Mouse (Mus musculus): ENCODE measurements at regions not wholly inside any gene's neighbourhood (a gene's known extent, or its start where the extent isn't known, plus 50 kb on each side); places are given as distances from the start of the nearest gene placed in this dataset.
"Not testable (repeated sequence)": the region's sequence is repeated elsewhere in the genome, so short reads cannot be mapped to it uniquely, and the experiment has no call there.

DNA sequence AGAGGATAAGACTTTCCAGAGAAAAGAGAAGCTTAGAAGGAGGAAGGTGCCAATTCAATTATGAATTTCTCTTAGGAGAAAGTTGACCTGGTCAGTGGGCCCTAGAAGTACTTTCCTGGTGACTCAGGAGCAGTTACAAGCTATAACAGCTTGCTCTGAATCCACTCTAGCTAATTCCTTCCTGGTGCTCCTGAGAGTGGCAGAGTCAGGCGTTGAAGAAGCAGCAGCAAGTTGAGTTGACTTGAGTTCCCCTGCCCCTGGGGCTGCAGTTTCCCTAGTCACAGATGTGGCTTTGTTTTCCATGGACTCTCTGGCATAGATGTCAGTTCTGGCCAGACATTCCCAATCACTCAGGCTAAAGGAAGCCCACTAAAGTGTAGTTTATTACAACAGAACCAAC, 85.9 kb downstream of the Osr1 start:
- no peak for DNase-seq (ENCODE audit: low read depth, low spot score)

DNA sequence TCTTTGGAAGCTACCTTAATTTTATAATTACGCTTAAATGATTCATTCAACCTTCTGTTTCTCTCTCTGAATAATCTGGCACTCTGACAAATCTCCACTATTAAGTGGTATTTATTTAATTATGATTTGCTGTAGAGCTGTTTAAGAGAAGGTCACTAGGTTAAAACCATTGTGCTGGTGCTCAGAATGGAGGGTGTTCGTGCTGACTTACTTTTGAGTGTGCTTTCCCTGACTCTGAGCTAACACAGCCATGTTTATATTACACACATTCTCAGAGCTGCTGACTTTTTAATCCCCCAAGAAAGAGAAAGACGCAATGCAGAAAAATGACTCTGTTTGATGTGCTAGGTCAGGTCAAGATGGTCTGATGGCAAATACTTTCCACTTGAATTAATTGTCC, 86.4 kb downstream of the Osr1 start:
- no peak for DNase-seq (ENCODE audit: low read depth, low spot score)

DNA sequence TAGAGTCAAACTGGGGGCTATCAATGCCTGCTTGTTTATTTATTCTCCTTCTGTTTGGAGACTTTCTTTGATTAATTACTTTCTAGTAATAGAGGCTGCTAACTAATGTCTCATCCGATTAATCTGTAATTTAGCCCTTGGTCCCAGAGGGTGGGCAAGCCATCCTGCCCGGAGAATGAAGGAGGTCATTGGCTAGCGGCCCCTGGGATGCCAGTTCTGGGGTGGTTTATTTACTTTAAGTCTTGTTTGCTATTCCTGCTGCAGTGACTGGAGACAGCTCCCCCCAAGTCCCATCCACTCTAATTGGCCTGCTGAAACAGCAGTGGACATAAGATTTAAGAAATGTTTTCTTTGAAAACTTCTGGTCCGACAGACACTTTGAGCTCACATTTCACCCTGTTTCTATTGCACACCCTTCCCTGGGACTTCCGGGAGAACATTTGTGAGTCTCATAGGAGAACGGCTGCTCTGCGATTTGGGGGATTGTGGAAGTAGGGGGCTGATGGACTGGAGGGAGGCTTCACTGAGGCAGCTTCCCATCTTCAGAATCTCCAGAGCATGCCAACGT, 87.4 kb downstream of the Osr1 start:
- no peak for DNase-seq (ENCODE audit: low read depth, low spot score)

DNA sequence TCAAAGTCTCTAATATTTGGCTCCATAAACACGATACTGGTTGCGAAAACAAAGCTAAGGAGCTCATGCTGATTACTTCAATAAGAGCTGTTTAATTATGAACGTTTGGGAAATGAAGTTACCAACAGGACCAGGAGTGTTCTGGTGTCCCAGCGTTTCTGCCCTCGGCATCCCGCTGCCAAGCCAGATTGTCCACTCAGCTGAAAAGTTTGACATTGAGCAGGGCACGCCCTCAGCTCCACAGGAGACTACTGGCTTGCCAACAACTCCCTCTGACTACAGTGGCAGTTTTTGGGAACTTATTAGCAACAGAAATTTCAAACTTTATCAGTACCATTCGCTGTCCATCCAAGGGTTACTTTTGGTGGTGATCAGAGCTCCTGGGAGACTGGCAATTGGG, 87.9 kb downstream of the Osr1 start:
- DNase-seq (ENCODE audit: low read depth, low spot score), result peak; percentile 7

DNA sequence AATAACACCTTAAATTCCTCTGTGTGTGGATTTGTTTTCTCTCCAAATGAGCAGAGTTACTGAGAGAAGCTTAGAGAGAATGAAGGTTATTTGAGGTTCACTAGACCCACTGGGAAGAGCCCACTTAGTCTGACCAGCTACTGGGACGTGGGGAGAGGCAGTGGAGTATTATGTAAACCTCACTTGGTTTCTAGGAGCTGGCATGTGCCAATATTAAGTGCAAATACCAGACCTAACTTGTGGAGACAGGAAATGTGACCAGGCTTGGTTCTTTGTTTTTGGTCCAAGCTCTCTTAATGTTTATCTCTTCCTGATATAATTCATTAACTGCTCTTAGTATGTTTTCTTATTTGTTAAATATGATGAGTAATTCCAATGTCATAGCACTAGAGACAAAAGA, 90.4 kb downstream of the Osr1 start:
- no peak for DNase-seq (ENCODE audit: low read depth, low spot score)

DNA sequence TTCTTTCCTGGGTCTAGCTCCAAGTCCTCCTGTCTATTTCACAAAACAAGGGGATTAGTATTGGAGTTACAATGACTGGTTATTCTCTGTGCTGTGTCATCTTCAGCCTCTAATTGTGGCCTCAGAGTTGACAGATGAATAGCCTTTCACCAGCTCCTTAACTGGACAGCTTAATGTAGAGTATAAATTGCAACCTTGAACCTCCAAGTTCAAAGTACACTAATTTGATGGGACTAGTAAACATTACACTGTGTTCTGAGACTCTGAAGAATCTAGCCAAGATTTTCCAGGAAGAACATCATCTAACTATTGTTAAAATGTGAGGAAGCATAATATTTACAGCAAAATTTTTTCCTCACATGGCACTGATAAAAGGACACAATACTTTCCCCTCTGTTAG, 118.9 kb downstream of the Osr1 start:
- no peak for DNase-seq (ENCODE audit: low read depth, low spot score)

DNA sequence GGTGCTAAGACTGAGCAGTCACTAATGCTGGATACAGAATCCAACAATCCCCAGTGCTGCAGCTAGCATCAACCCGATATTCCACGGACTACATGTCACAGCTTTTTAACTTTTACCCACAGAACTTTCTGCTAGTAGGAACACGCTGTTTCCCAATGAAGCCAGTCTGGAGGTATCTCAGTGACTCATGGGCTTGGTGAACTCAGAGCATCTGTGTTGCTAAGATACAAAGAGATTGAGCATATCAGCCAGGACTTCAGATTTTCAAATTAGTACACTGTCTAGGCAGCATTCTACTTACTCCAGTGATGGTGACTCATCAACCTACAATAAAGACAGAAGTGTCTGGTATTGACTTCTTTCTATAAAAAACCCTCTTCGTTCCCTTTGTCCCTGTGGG, 119.6 kb downstream of the Osr1 start:
- DNase-seq (ENCODE audit: low read depth, low spot score), result peak; percentile 83

DNA sequence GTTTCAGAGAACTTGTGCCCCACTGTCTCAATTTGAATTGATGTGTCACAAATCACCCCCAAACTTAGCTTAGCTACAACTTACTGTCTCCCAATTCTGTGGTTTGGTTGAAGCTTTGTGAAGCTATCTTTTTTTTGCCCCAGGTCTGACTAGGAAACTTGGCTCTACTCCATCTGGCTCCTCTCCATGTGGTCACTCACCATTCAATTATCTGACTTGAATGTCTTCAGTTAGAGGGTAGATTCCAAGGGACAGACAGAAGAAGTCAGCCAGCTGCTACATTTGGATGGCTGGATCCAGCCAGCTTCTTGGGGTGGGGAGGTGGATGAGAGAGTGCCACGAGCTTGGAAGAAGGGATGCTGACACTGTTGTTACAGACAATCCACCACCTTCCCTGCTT, 163.0 kb downstream of the Osr1 start:
- DNase-seq (ENCODE audit: low read depth, low spot score), result no peak

DNA sequence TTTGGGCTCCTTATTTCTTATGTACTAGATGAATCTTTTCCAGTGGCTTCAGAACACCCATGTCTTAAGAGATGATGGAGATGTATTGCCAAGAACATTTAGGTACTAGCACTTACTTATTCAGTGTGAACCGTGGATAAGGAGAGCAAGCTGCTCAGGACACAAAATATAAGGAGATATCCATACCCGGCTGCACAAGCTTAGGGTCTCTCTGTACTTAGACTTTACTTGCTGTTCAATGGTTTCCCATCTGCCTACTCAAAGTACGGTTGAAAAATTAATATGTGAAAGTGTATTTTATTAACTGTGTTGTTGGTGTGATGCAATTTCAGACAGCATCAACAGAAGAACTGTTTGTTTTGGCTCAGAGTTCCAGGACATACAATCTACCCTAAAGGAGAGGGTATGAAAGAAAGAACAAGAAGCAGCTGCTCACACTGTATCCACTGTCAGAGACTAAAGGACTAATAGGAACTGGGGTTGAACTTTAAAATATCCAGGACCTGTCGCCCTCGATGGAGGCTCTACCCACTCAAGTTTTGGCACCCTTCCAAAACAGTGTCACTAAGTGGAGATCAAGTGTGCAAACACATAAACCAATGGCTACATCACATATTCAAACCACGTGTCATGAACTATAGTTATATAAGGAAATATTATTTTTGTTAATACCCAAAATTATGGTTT, 174.9 kb downstream of the Osr1 start:
- DNase-seq (ENCODE audit: low read depth, low spot score), result no peak

DNA sequence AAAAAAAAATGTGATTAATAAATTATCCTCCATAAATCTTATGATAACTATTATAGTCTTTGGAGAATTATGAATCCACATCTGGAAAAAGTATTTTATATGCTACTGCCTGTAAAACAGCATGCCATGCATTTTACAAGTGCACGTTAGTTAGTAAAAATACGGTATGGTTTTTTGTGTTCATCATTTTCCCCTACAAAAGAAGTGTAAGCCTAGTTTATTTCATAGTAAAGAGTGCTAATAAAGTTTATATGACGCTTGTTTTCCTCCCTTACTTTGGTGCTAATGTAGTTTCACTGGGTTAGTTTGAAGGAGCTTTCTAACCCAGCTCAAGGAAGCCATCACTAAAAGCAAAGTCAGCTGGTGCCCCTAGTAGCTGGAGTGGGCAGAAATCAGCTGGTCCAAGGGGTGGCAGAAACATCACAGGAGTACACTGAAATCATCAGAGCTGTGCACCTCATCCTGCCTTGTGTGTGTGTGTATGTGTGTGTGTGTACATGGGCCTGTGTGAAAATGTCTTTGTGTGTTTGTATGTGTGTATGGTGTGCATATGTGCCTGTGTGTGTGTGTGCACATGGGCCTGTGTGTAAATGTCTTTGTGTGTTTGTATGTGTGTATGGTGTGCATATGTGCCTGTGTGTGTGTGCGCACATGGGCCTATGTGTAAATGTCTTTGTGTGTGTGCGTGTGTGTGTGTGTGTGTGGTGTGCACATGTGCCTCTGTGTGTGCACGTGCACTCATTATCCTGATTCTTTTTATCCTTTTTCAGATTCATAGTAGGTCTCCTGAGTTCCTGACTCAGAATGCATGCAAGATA, 181.6 kb downstream of the Osr1 start:
- no peak for DNase-seq (ENCODE audit: low read depth, low spot score)

DNA sequence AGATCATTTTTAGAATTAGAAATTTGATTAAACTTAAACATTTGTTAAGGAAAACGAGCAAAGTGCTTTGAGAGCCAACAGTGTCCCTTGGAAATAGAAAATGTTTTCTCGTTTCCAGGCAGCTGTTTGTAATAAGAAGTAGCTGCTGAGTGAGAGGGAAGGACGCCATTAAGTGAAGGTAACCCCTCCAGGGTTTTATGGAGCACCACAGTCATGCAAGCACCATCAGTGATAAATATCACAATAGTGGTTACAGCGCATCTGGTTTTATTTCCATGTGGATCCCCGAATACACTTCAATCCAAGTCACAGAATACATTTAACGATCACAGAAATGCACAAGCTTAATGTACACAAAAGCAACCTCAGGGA, 182.1 kb downstream of the Osr1 start:
- DNase-seq (ENCODE audit: low read depth, low spot score), result no peak

DNA sequence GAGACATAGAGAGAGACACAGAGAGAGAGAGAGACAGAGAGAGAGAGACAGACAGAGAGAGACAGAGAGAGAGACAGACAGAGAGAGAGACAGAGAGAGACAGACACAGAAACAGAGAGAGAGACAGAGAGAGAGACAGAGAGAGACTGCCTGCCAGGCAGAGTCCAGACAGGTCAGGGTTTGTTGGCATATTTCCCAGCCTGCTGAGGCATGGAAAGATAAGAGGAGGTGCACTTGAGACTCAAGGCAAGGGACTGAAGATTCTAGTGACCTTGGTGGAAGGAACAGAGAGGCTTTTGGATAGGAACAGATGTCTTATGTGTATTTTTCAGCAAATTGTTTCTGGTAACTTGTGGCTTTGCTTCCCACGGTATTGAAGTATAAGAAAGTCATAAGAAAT, 186.5 kb downstream of the Osr1 start:
- DNase-seq (ENCODE audit: low read depth, low spot score), result no peak

DNA sequence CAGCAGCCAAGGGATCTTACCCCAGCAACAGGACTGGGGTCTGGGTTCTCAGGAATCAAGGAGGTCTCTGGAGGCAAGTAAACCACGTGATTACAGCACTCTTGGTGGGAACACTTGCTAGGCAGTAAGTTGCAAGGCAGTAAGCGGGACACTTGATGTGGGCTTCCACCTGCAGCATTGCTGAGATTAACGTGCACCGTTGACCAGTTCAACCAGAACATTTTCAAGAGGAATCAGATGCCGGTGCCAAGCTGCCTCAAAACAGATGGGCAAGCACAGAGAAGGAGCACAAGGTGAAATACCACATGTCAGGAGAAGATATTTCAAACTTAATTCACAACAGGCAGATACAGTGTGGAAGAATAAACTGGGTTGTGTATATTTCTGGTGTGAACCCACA, 190.9 kb downstream of the Osr1 start:
- DNase-seq (ENCODE audit: low read depth, low spot score), result no peak

DNA sequence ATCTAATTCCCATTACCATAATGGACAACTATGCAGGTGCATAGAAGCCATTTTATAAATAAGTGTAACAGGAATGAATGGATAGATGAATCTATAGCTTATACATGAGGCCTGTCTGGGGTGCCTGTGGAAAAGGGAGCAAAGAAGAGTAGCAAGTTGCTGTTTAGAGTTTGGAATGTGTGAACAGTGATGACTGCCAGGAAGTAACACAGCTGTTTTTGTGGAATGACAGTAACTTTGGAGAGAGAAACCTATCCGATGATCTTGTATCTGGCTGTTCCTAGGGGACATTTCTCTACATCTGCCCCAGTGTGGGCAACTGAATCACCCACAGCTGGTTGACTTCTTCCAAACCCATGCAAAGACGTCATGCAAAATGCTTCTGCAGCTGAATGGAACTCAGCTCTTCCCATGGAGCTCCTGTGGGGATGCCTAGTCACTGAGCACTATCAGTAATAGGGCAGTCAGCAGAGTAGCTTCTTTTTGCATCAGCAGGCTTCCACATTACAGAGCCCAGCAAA, 192.4 kb downstream of the Osr1 start:
- DNase-seq (ENCODE audit: low read depth, low spot score), result not testable (repeated sequence)

DNA sequence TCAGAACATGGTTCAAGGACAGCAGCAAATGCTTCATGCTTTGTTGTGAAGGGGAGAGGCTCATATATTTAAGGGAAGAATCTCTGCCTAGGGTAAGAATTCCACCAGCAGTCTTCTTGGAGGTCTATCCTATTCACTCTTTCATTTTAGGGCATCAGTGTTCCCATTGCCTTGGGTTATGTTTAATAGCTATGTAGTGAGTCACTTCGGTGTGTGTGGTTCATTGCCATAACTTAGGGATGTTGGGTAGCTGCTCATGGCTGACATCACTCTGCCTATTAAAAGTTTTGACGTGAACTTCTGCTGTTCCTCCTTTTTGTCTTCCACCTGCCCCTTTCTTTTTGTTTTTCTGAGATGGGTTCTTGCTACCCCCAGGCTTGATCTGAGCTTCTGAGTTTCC, 192.9 kb downstream of the Osr1 start:
- no peak for DNase-seq (ENCODE audit: low read depth, low spot score)

DNA sequence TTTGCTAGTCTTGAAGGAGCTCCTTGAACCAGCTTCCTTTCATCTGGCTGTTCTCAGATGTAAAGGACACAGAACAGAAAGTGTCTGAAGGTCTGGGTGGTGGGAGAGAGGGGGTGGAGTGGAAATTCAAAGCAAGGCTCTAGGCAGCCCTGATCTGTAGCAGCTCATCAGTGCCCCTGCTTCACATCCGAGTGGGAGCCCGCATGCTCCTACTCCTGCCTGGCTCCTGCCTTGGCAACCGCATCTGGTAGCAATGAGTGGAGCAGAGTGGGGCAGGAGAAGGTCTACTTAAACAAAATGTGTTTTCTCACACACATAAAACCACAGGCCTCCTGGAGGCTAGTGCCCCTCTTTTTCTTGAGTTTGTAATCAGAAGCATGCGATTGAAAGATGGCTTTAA, 201.0 kb downstream of the Osr1 start:
- no peak for DNase-seq (ENCODE audit: low read depth, low spot score)

DNA sequence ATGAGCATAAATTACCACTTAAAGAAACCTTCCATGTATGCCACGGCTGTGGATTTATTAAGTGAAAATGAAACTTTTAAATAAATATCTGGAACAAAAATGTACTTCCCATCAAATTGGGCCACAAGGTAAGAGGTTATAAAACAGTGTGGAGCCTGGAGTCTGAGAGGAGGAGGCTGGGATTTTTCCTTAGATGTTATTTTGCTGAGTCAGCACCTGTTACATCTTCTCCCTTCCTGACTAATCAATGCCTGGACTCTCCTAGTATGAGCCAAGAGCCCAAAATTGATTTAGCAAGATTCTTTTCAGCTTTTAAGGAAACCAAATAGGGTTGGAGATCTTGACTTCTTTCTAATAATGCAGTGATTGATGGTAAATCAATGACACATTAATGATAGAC, 203.0 kb downstream of the Osr1 start:
- no peak for DNase-seq (ENCODE audit: low read depth, low spot score)

DNA sequence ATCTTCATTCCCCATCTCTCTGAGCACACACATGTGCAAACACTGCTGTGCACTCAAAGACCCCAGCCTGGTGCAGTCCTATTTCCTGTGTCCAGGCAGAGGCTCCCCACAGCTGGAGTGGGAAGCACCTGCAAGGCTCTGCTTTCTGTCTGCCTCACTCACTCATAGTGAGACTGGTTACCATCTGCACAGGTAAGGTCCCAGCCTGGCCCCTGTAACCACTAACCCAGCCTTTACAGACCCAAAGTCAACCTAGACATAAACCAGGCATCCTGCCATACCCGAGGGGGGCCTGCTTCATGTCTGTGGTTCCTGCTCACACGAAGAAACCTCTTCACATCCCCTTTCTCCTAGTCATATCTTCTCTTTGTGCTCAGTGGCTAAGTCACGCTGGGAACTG, 232.4 kb downstream of the Osr1 start:
- no peak for DNase-seq (ENCODE audit: low read depth, low spot score)

DNA sequence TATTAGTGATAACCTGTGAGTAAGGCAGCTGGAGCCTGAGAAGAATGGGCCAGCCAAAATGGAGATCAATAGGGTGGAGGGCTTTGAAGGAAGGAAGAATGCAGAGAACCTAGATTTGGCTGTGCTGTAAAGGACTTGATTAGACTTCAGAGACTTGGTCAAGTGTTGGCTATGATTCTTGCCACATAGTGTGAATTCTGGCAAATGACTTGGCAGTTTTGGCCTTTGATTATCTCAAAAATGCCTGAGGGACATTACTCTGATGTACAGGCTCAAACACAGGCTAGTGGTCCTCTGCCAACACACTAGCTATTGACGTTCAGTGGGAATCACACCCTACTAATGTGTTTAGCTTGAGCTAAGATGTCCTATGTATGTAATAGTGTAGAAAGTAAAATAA, 237.5 kb downstream of the Osr1 start:
- no peak for DNase-seq (ENCODE audit: low read depth, low spot score)

DNA sequence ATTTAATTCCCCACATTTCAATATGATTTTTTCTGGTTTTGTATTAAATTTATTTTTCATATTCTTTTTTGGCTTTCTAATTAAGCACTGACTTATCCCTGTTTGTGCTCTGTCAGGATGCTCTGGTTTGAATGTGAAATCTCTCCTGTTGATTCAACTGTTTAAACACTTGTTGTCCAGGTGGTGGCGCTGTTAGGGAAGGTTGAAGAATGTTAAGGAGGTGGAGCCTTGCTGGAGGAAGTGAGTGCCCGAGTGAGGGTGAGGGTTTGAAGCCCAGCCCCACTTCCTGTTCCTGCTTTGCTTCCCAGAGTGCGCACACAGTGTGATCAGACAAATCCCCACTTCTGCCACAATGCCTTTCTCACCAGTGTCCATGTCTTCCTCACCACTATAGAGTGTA, 263.4 kb downstream of the Osr1 start:
- peak; percentile 29 for DNase-seq (ENCODE audit: low read depth, low spot score)

DNA sequence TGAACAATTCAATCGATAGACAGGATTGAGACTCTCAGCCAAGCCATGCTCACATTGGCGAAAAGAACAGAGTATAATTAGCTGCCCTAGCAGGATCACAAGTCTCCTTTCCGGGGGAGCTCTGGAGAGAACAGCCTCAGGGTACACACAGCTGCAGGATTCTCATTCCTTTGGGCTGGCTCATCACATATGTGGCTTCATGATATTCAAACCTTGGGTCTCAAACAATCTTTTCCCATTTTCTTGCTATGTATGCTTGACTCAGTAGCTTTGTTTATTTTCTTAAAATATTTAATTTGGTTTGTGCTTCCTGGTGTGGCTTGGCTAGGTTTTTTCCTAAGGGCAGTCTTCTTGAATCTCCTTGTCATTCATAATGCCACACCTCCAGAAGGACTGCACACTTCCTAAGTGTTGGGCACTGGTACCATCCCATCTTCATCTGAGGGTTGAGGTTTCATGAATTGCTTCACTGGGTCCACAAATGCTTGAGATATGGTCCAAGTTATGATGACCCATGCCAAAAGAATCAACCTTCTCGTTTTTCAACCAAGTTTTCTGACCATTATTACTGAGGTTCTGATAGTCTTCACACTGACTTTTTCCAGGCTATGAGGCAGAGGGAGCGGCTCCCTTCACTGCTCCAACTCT, 269.4 kb downstream of the Osr1 start:
- no peak for DNase-seq (ENCODE audit: low read depth, low spot score)

DNA sequence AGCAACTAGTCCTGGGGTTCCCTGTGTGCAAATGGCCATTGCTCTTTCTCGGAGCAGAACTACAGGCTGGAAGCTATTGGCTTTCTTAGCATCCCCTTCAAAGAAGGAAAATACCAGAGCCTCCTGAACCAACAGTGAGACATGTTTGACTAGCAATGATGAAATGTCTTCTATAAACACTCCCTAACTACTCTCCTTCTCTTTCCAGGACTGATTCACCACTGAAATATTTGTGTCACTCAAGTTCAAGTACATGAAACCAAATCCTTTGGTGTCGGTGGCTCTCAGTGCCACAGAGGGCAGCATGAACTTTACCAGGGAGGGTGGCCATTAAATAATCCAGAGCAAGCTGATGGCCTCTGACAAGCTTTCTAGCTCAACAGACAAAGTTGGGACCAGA, 270.0 kb downstream of the Osr1 start:
- DNase-seq (ENCODE audit: low read depth, low spot score), result no peak
